Comparison of ENCODE assay signal across 9 mouse cellular contexts in genomic region chr10:126931123-126931759, GRCm38 (mm10). TPM values are rescaled to one million over a fixed set of nuclear protein-coding genes. Genes with fewer than 3 reads are reported as not detected.
DNase-seq lines count a peak whose midpoint lies in the region; ATAC-seq and TF ChIP-seq lines count a peak whose summit lies in the region.
"Had no signal": no experiment of that assay in that cellular context is flagged by ENCODE, and none has a peak within 500 bp of the region (broad histone marks: within the 10 kb centered on the region; RNA-seq: fewer than 3 reads in every experiment).

No protein-coding gene starts in this region.

- H3K4me2 ChIP-seq in forebrain, postnatal 0 days (ENCODE audit: low read depth) = no peak overlapping the region

- no peak overlapping the region for H3K9ac ChIP-seq in forebrain, postnatal 0 days

- H3K36me3 ChIP-seq in forebrain, postnatal 0 days (ENCODE audit: insufficient read depth) = no peaks in the 10 kb centered on the region

- peak; percentile 43 for DNase-seq in right cerebral cortex, postnatal 25 days
- no peak for DNase-seq in right cerebral cortex, adult 2 months (ENCODE audit: low spot score in 2 of 2)
- no peak for DNase-seq in forebrain, postnatal 0 days
- DNase-seq in left cerebral cortex, postnatal 25 days (ENCODE audit: low spot score in 2 of 2) = peak; percentile 28 to 89
- peak; percentile 60 for DNase-seq in skeletal muscle tissue, adult 2 months (ENCODE audit: low read depth, low spot score)
- DNase-seq in spleen, postnatal 10 days (ENCODE audit: low spot score in 2 of 2) = no peak
- DNase-seq in cerebellum, adult 11-12 months = no peak
- DNase-seq in thymus, postnatal 14 days = no peak

- no peak for TF ChIP-seq CTCF in forebrain, postnatal 0 days (IDR thresholded peaks at IDR 0.05; ENCODE audit: low read depth)

- peak overlapping the region; percentile 36 for H3K27ac ChIP-seq in forebrain, postnatal 0 days (ENCODE audit: low read depth, low read length)
- H3K27ac ChIP-seq: macrophage had no signal

- no peak for ATAC-seq in forebrain, postnatal 0 days

- intact Hi-C loops in left cerebral cortex, postnatal 25 days (cut with DNase I) = loop anchor here (1.0 kb wide), 1 partner anchor 26 kb away; no protein-coding TSS in a partner anchor

- no peak overlapping the region for H3K4me3 ChIP-seq in forebrain, postnatal 0 days (ENCODE audit: low read depth, low read length)

- H3K4me1 ChIP-seq in forebrain, postnatal 0 days (ENCODE audit: insufficient read depth) = peaks cover 34% of the 10 kb centered on the region

- H3K27me3 ChIP-seq in forebrain, postnatal 0 days (ENCODE audit: insufficient read depth, low read length) = no peaks in the 10 kb centered on the region

- 39% methylated on average over 8 of the region's 8 CpGs for WGBS in forebrain, postnatal 0 days

- no peaks in the 10 kb centered on the region for H3K9me3 ChIP-seq in forebrain, postnatal 0 days (ENCODE audit: low read length)

RNA-seq across cellular contexts. Expression of gene Atp23, which starts 30.1 kb away (rescaled TPM):
- 11.8 and 13.7 TPM in 2 replicates for total RNA-seq in forebrain, postnatal 0 days (2014; rRNA removed)
- 14.6 and 16.7 TPM in 2 replicates for polyA plus RNA-seq in forebrain, postnatal 0 days (2015; fragmentation: Nextera tagmentation; extraction: Ambion mirVana)
- 1 to 10 TPM; 9.2 to 9.7 TPM for total RNA-seq in left cerebral cortex, postnatal 25 days (2021)

RNA-seq across cellular contexts. Expression of gene Ctdsp2, which starts 47.3 kb away (rescaled TPM):
- total RNA-seq in forebrain, postnatal 0 days (2014; rRNA removed) = 45.9 and 56.0 TPM in 2 replicates
- polyA plus RNA-seq in forebrain, postnatal 0 days (2015; fragmentation: Nextera tagmentation; extraction: Ambion mirVana) = 12.8 and 14.4 TPM in 2 replicates
- total RNA-seq in left cerebral cortex, postnatal 25 days (2021) = 10 to 100 TPM; 69.2 to 80.7 TPM

Comparison
In these comparisons a context has a peak if more than half of its experiments do, and no peak if none do; other contexts are left out.
1. DNase-seq: peak in right cerebral cortex, postnatal 25 days (single experiment), left cerebral cortex, postnatal 25 days (2 of 2) and skeletal muscle tissue, adult 2 months (single experiment); none in right cerebral cortex, adult 2 months (0 of 2), forebrain, postnatal 0 days (single experiment), spleen, postnatal 10 days (0 of 2), cerebellum, adult 11-12 months (single experiment) and thymus, postnatal 14 days (single experiment).